Mouse (Mus musculus): ENCODE measurements around the gene Ubr3. TPM values are rescaled to one million over a fixed set of nuclear protein-coding genes. Genes with fewer than 3 reads are reported as not detected.
"Not testable (repeated sequence)": the region's sequence is repeated elsewhere in the genome, so short reads cannot be mapped to it uniquely, and the experiment has no call there.

The Ubr3 gene
- polyA plus RNA-seq, 1 experiment from 2014 or later = 9.2 TPM

- Histone ChIP-seq H3K36me3 (peaks cover 3% of the 10 kb centered on the region; the same call in 1 of the 2 replicates), H3K9ac (peak within 1 kb of the TSS; percentile 86), H3K9me3 (replicated peaks) (no peaks in the 10 kb centered on the region), H3K27me3 (replicated peaks) (no peaks in the 10 kb centered on the region), H3K4me2 (peak within 1 kb of the TSS; percentile 70), H3K4me1 (peaks cover 19% of the 10 kb centered on the region), H3K27ac (peak within 1 kb of the TSS; percentile 82), H3K4me3 (peak within 1 kb of the TSS; percentile 72)
- 1% methylated on average over 45 of the region's 45 CpGs for WGBS (ENCODE audit: insufficient replicate concordance)
- peak; percentile 98 for ATAC-seq
These were observed 11.4 kb upstream of the Ubr3 start, which contains the start of gene Mettl5 for GRCm38 (mm10) chr2:69885451-69886305. TSS of gene Mettl5 (minus strand) at chr2:69885615.

GRCm38 (mm10) chr2:69888957-69889356 lies 8.1 kb upstream of the Ubr3 start:
- whole genome bisulfite sequencing (ENCODE audit: insufficient replicate concordance) = 63% methylated on average over 2 of the region's 2 CpGs

GRCm38 (mm10) chr2:69890843-69891242 lies 6.2 kb upstream of the Ubr3 start:
- Histone ChIP-seq H3K9ac (no peak overlapping the region), H3K27ac (no peak overlapping the region), H3K4me2 (no peak overlapping the region), H3K36me3 (no peaks in the 10 kb centered on the region), H3K4me3 (no peak overlapping the region), H3K27me3 (replicated peaks) (no peaks in the 10 kb centered on the region), H3K9me3 (replicated peaks) (no peaks in the 10 kb centered on the region), H3K4me1 (peaks cover 18% of the 10 kb centered on the region)
- WGBS (ENCODE audit: insufficient replicate concordance) = 32% methylated on average over 7 of the region's 7 CpGs
- peak; percentile 58; the same call in 1 of the 2 replicates for ATAC-seq

More at GRCm38 (mm10) chr2:69888957-69889356, 8.1 kb upstream of the Ubr3 start:
- no peak overlapping the region for H3K27ac ChIP-seq
- peaks cover 24% of the 10 kb centered on the region for H3K4me1 ChIP-seq
- H3K4me2 ChIP-seq = no peak overlapping the region
- H3K27me3 ChIP-seq (replicated peaks) = no peaks in the 10 kb centered on the region
- H3K4me3 ChIP-seq = no peak overlapping the region
- no peaks in the 10 kb centered on the region for H3K9me3 ChIP-seq (replicated peaks)
- no peak overlapping the region for H3K9ac ChIP-seq
- H3K36me3 ChIP-seq = no peaks in the 10 kb centered on the region
- no peak for ATAC-seq

- no peak for ATAC-seq
- Histone ChIP-seq H3K4me2 (no peak overlapping the region), H3K9ac (no peak overlapping the region), H3K4me3 (no peak overlapping the region), H3K36me3 (no peaks in the 10 kb centered on the region), H3K27me3 (replicated peaks) (no peaks in the 10 kb centered on the region), H3K9me3 (replicated peaks) (no peaks in the 10 kb centered on the region), H3K4me1 (peaks cover 26% of the 10 kb centered on the region), H3K27ac (no peak overlapping the region)
- WGBS (ENCODE audit: insufficient replicate concordance) = 80% methylated on average over 1 of the region's 1 CpGs
These were observed 3.9 kb upstream of the Ubr3 start for GRCm38 (mm10) chr2:69893145-69893544.

- Histone ChIP-seq H3K4me2 (no peak overlapping the region), H3K27me3 (replicated peaks) (no peaks in the 10 kb centered on the region), H3K4me1 (peaks cover 33% of the 10 kb centered on the region), H3K4me3 (no peak overlapping the region), H3K9ac (no peak overlapping the region), H3K36me3 (no peaks in the 10 kb centered on the region), H3K27ac (no peak overlapping the region), H3K9me3 (replicated peaks) (no peaks in the 10 kb centered on the region)
- 78% methylated on average over 5 of the region's 5 CpGs for WGBS (ENCODE audit: insufficient replicate concordance)
- no peak for ATAC-seq
These were observed 3.2 kb upstream of the Ubr3 start for GRCm38 (mm10) chr2:69893891-69894290.

- Histone ChIP-seq H3K9ac (no peak overlapping the region), H3K9me3 (replicated peaks) (no peaks in the 10 kb centered on the region), H3K4me2 (peak overlapping the region; percentile 96), H3K27ac (peak overlapping the region; percentile 79), H3K36me3 (peaks cover 4% of the 10 kb centered on the region), H3K4me3 (no peak overlapping the region), H3K4me1 (peaks cover 40% of the 10 kb centered on the region), H3K27me3 (replicated peaks) (no peaks in the 10 kb centered on the region)
- no peak for ATAC-seq
- WGBS (ENCODE audit: insufficient replicate concordance) = 59% methylated on average over 14 of the region's 14 CpGs
These were observed 1.4 kb upstream of the Ubr3 start for GRCm38 (mm10) chr2:69895502-69896223.

- Histone ChIP-seq H3K9me3 (replicated peaks) (no peaks in the 10 kb centered on the region), H3K36me3 (peaks cover 8% of the 10 kb centered on the region), H3K27me3 (replicated peaks) (no peaks in the 10 kb centered on the region), H3K27ac (peak overlapping the region; percentile 79), H3K4me1 (peaks cover 34% of the 10 kb centered on the region), H3K4me3 (no peak overlapping the region), H3K4me2 (peak overlapping the region; percentile 96), H3K9ac (no peak overlapping the region)
- no peak for ATAC-seq
- WGBS (ENCODE audit: insufficient replicate concordance) = 38% methylated on average over 4 of the region's 4 CpGs
These were observed 843 bp upstream of the Ubr3 start for GRCm38 (mm10) chr2:69896224-69896581.

- peak overlapping the region; percentile 96 for H3K4me2 ChIP-seq
- peak overlapping the region; percentile 99 for H3K4me3 ChIP-seq
- H3K4me1 ChIP-seq = peaks cover 30% of the 10 kb centered on the region
- H3K9me3 ChIP-seq (replicated peaks) = no peaks in the 10 kb centered on the region
- peak overlapping the region; percentile 100 for H3K9ac ChIP-seq
- ATAC-seq = peak; percentile 82
- no peaks in the 10 kb centered on the region for H3K27me3 ChIP-seq (replicated peaks)
- under 1% methylated on average over 51 of the region's 55 CpGs for WGBS (ENCODE audit: insufficient replicate concordance)
- peak overlapping the region; percentile 97 for H3K27ac ChIP-seq
- H3K36me3 ChIP-seq = peaks cover 16% of the 10 kb centered on the region
These were observed 851 bp downstream of the Ubr3 start for GRCm38 (mm10) chr2:69897618-69898575.

- H3K9ac ChIP-seq = no peak overlapping the region
- peaks cover 14% of the 10 kb centered on the region for H3K4me1 ChIP-seq
- WGBS (ENCODE audit: insufficient replicate concordance) = 77% methylated on average over 3 of the region's 3 CpGs
- H3K27me3 ChIP-seq (replicated peaks) = no peaks in the 10 kb centered on the region
- no peak for ATAC-seq
- H3K27ac ChIP-seq = no peak overlapping the region
- H3K36me3 ChIP-seq = peaks cover 20% of the 10 kb centered on the region
- no peaks in the 10 kb centered on the region for H3K9me3 ChIP-seq (replicated peaks)
- H3K4me3 ChIP-seq = no peak overlapping the region
- no peak overlapping the region for H3K4me2 ChIP-seq
These were observed 6.5 kb downstream of the Ubr3 start for GRCm38 (mm10) chr2:69903541-69903940.

- 67% methylated on average over 4 of the region's 4 CpGs for WGBS (ENCODE audit: insufficient replicate concordance)
- ATAC-seq; H3K4me1 ChIP-seq; H3K36me3 ChIP-seq; H3K9me3 ChIP-seq (replicated peaks); H3K4me2 ChIP-seq; H3K9ac ChIP-seq; H3K27me3 ChIP-seq (replicated peaks); H3K27ac ChIP-seq; H3K4me3 ChIP-seq: not testable (repeated sequence)
These were observed 10.3 kb downstream of the Ubr3 start for GRCm38 (mm10) chr2:69907394-69907793.

- ATAC-seq = no peak
- Histone ChIP-seq H3K27me3 (replicated peaks) (no peaks in the 10 kb centered on the region), H3K4me2 (no peak overlapping the region), H3K27ac (no peak overlapping the region), H3K4me1 (0 out of 2 replicates have a peak, but pooled peaks cover 3% of the 10 kb centered on the region), H3K36me3 (peaks cover 17% of the 10 kb centered on the region), H3K9me3 (replicated peaks) (no peaks in the 10 kb centered on the region), H3K9ac (no peak overlapping the region), H3K4me3 (no peak overlapping the region)
- 62% methylated on average over 2 of the region's 2 CpGs for WGBS (ENCODE audit: insufficient replicate concordance)
These were observed 15.8 kb downstream of the Ubr3 start for GRCm38 (mm10) chr2:69912801-69913200.

Measured in liver, embryonic 12.5 days (tissue).